Mouse (Mus musculus) embryonic facial prominence, embryonic 10.5 days (tissue): ENCODE measurements around the gene Stat5a. TPM values are rescaled to one million over a fixed set of nuclear protein-coding genes. Genes with fewer than 3 reads are reported as not detected.

Experiments
- DNase-seq: peaks from one replicate; pipeline ENCODE4 v3.0.0-alpha.2; 2017; ENCODE audit warnings: low spot score
- H3K27ac ChIP-seq: fragments of 300-500 bp; sonication (generic); replicated peaks from 2 replicates; pipeline ENCODE4 v1.5.1; 2016; ENCODE audit warnings: mild to moderate bottlenecking
- H3K27me3 ChIP-seq: fragments of 300-500 bp; sonication (generic); replicated peaks from 2 replicates; pipeline ENCODE4 v1.6.1; 2016; ENCODE audit warnings: low read depth, mild to moderate bottlenecking; ENCODE audit not compliant: poor library complexity, severe bottlenecking
- H3K36me3 ChIP-seq: fragments of 300-500 bp; sonication (generic); replicated peaks from 2 replicates; pipeline ENCODE4 v1.6.1; 2016; ENCODE audit warnings: mild to moderate bottlenecking, moderate library complexity
- H3K4me1 ChIP-seq: fragments of 300-500 bp; sonication (generic); 2 replicates; pipeline ENCODE4 v1.6.1; 2016
- H3K4me3 ChIP-seq: fragments of 300-500 bp; sonication (generic); 2 replicates; pipeline ENCODE4 v1.5.1; 2016; ENCODE audit warnings: mild to moderate bottlenecking, moderate library complexity
- H3K9me3 ChIP-seq: fragments of 300-500 bp; sonication (generic); 2 replicates; pipeline ENCODE4 v1.6.1; 2016; ENCODE audit warnings: mild to moderate bottlenecking
- WGBS: fragments of 180-500 bp; shearing (Covaris S2); methylation state at CpG from one replicate; pipeline ENCODE4 v1.1.7; 2016; 5-methylcytosine and 5-hydroxymethylcytosine counted together
- polyA plus RNA-seq: library from polyadenylated mRNA; unstranded; fragments of >200 nt; fragmentation: Nextera tagmentation; extraction: Ambion mirVana; gene quantifications from 2 replicates; pipeline ENCODE4 v1.2.1, GENCODE M21; 2016

Stat5a gene
- polyA plus RNA-seq, 1 experiment from 2014 or later: 1.7 TPM

DNA sequence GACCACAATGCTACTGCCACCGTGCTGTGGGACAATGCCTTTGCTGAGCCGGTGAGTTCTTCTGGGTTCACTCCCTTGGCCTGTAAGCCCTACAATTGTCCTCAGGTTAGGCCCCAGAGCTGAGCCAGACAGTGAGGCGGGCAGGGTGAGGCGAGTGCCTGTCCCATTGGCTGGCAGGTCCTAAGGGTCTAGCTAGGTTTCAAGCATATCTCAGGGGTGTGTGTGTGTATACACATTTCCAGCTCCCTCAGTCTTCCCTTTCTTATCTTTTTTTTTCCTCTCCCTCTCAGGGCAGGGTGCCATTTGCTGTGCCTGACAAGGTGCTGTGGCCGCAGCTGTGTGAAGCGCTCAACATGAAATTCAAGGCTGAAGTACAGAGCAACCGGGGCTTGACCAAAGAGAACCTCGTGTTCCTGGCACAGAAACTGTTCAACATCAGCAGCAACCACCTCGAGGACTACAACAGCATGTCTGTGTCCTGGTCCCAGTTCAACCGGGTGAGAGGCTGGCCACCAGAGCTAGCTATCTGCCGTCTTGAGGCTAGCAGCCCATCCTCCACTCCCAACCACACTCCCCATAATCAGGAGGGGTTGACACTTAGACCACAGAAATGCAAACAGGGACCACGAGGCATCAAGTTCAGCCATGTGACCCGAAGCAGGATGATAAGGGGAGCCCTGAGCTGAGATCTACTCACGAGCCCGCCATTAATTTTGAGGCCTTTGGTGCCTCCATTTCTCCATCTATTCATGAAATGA lies 20.3 kb downstream of the Stat5a start:
- Histone ChIP-seq H3K27ac (no peak overlapping the region), H3K36me3 (no peaks in the 10 kb centered on the region), H3K9me3 (no peaks in the 10 kb centered on the region), H3K4me3 (no peak overlapping the region), H3K4me1 (no peaks in the 10 kb centered on the region), H3K27me3 (no peaks in the 10 kb centered on the region)
- no peak for DNase-seq
- WGBS: 84% methylated on average over 15 of the region's 15 CpGs

GRCm38 (mm10) chr11:100883640-100884039 lies 24.5 kb downstream of the Stat5a start:
- 93% methylated on average over 10 of the region's 10 CpGs for WGBS
- no peaks in the 10 kb centered on the region for H3K9me3 ChIP-seq
- H3K36me3 ChIP-seq: no peaks in the 10 kb centered on the region; the same call in 1 of the 2 replicates
- H3K27me3 ChIP-seq: no peaks in the 10 kb centered on the region
- peaks cover 6% of the 10 kb centered on the region for H3K4me1 ChIP-seq
- no peak for DNase-seq
- no peak overlapping the region for H3K27ac ChIP-seq
- no peak overlapping the region for H3K4me3 ChIP-seq

- Histone ChIP-seq H3K4me3 (no peak overlapping the region), H3K27me3 (no peaks in the 10 kb centered on the region), H3K36me3 (no peaks in the 10 kb centered on the region; the same call in 1 of the 2 replicates), H3K4me1 (peaks cover 9% of the 10 kb centered on the region), H3K9me3 (no peaks in the 10 kb centered on the region), H3K27ac (no peak overlapping the region)
- no peak for DNase-seq
These were observed 26.3 kb downstream of the Stat5a start for GRCm38 (mm10) chr11:100885472-100885871.

DNA sequence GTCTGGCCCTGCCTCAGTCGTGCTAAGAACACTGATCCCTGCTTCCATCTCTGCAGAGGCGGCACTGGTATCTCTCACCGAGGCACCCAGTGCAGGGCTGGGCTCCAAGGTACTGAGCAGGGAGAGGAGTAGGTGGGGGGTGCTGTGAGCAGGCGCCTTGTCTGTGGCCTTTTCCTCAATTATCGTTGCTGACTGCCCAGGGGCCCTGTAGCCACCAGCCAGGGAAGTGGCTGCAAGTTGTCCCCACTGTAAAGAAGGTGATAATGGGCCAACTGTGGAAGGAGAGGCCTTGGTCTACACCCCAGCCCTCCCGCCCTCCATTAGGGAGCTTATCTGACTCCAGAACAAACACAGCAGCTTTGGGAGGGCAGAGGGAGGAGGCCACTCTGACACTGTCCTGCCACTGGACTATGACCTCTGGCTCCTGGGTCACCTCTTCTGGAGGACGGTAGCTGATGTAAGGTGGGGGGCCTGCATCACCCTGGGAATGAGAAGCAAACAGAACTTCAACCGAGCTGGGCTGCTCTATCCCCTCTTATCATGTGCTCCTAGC lies 27.1 kb downstream of the Stat5a start:
- peaks cover 14% of the 10 kb centered on the region for H3K4me1 ChIP-seq
- no peaks in the 10 kb centered on the region; the same call in 1 of the 2 replicates for H3K36me3 ChIP-seq
- no peaks in the 10 kb centered on the region for H3K27me3 ChIP-seq
- WGBS: 60% methylated on average over 8 of the region's 8 CpGs
- H3K9me3 ChIP-seq: no peaks in the 10 kb centered on the region
- H3K4me3 ChIP-seq: no peak overlapping the region
- no peak for DNase-seq
- no peak overlapping the region for H3K27ac ChIP-seq

DNA sequence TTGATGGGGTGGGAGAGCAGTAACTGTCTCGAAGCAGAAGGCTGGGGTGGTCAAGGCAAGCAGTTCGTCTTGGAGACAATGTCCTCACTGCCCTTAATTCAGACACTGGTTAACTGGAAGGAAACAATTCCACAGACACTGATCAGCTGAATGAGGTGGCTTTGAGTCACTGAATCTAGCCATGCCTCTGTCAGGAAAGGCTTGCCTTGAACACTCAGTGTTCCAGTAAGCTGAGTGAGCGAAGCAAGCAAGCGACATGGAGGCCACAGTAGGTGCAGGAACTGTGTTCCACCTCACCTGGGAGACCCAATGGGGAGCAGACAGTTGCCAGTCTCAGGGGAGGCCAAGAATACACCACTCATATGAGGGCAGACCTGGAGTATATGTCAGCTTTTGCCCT lies 28.1 kb downstream of the Stat5a start:
- no peaks in the 10 kb centered on the region; the same call in 1 of the 2 replicates for H3K36me3 ChIP-seq
- H3K27ac ChIP-seq: no peak overlapping the region
- peaks cover 14% of the 10 kb centered on the region for H3K4me1 ChIP-seq
- 85% methylated on average over 4 of the region's 4 CpGs for WGBS
- H3K4me3 ChIP-seq: no peak overlapping the region
- no peaks in the 10 kb centered on the region for H3K9me3 ChIP-seq
- no peak for DNase-seq
- no peaks in the 10 kb centered on the region for H3K27me3 ChIP-seq

GRCm38 (mm10) chr11:100887764-100888163 lies 28.6 kb downstream of the Stat5a start:
- no peak overlapping the region for H3K27ac ChIP-seq
- DNase-seq: no peak
- H3K36me3 ChIP-seq: no peaks in the 10 kb centered on the region; the same call in 1 of the 2 replicates
- 78% methylated on average over 3 of the region's 3 CpGs for WGBS
- H3K27me3 ChIP-seq: no peaks in the 10 kb centered on the region; the same call in 1 of the 2 replicates
- H3K4me1 ChIP-seq: peaks cover 14% of the 10 kb centered on the region
- H3K4me3 ChIP-seq: no peak overlapping the region
- no peaks in the 10 kb centered on the region for H3K9me3 ChIP-seq

DNA sequence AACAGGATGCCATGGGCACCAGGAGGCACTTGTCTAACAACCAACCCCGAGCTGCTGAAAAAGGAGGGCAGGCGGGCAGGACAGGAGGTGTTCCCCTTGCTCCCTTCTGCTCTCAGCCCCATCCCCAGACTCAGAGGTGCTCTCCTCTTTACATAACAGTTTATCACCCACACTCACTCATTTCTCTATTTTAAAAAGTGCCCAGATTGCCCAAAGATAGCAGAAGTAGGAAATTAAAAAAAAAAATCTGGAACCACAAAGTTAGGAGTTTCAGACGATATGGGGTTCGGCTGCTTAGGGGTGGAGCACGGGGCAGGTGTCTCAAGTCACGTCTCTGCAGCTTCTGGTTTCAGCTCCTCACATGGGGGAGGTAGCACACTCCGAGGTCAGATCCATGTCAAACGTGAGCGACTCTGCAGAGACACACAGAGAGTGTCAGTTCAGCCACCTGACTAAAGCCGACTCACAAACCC lies 29.2 kb downstream of the Stat5a start:
- Histone ChIP-seq H3K27ac (no peak overlapping the region; the same call in 1 of the 2 replicates), H3K4me3 (no peak overlapping the region), H3K4me1 (peaks cover 14% of the 10 kb centered on the region), H3K9me3 (no peaks in the 10 kb centered on the region), H3K27me3 (no peaks in the 10 kb centered on the region; the same call in 1 of the 2 replicates), H3K36me3 (no peaks in the 10 kb centered on the region; the same call in 1 of the 2 replicates)
- WGBS: 76% methylated on average over 10 of the region's 10 CpGs
- DNase-seq: no peak

- Histone ChIP-seq H3K27ac (no peak overlapping the region), H3K9me3 (no peaks in the 10 kb centered on the region), H3K4me3 (no peak overlapping the region), H3K27me3 (peaks cover 6% of the 10 kb centered on the region; the same call in 1 of the 2 replicates), H3K4me1 (peaks cover 18% of the 10 kb centered on the region), H3K36me3 (no peaks in the 10 kb centered on the region; the same call in 1 of the 2 replicates)
- DNase-seq: no peak
- 79% methylated on average over 6 of the region's 6 CpGs for WGBS
These were observed 31.3 kb downstream of the Stat5a start for GRCm38 (mm10) chr11:100890481-100890880.

GRCm38 (mm10) chr11:100891256-100892123 lies 32.3 kb downstream of the Stat5a start:
- no peak for DNase-seq
- peaks cover 6% of the 10 kb centered on the region; the same call in 1 of the 2 replicates for H3K27me3 ChIP-seq
- peak overlapping the region; percentile 20; the same call in 1 of the 2 replicates for H3K27ac ChIP-seq
- H3K36me3 ChIP-seq: no peaks in the 10 kb centered on the region; the same call in 1 of the 2 replicates
- no peaks in the 10 kb centered on the region for H3K9me3 ChIP-seq
- peaks cover 15% of the 10 kb centered on the region for H3K4me1 ChIP-seq
- no peak overlapping the region for H3K4me3 ChIP-seq
- WGBS: 66% methylated on average over 15 of the region's 15 CpGs

DNA sequence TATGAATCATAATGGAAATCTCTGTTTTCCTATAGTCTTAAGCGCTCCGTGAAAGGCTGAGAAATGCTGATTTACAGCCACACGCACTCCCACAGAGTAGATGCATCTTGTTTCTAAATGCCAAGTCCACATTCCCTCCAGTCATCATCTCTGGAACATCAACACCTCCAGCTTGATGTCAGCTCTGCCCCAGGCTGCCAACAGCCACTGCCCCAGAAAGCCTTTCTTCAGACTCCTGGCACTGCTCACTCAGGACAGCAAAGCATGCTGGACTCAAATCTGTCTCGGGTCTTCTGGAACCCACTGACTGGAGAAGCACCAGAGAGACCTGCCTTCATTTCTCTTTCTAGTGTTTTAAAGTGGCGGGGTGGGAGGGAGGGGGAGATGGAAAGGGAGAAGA lies 33.3 kb downstream of the Stat5a start:
- no peak for DNase-seq
- no peaks in the 10 kb centered on the region for H3K9me3 ChIP-seq
- no peaks in the 10 kb centered on the region; the same call in 1 of the 2 replicates for H3K36me3 ChIP-seq
- peaks cover 15% of the 10 kb centered on the region for H3K4me1 ChIP-seq
- WGBS: 82% methylated on average over 5 of the region's 5 CpGs
- no peak overlapping the region for H3K4me3 ChIP-seq
- H3K27me3 ChIP-seq: peaks cover 6% of the 10 kb centered on the region; the same call in 1 of the 2 replicates
- H3K27ac ChIP-seq: no peak overlapping the region

GRCm38 (mm10) chr11:100893482-100893881 lies 34.3 kb downstream of the Stat5a start:
- WGBS: 12% methylated on average over 9 of the region's 9 CpGs
- Histone ChIP-seq H3K9me3 (no peaks in the 10 kb centered on the region), H3K4me3 (no peak overlapping the region; the same call in 1 of the 2 replicates)

More at GRCm38 (mm10) chr11:100893482-100893881, 34.3 kb downstream of the Stat5a start:
- H3K4me1 ChIP-seq: peaks cover 14% of the 10 kb centered on the region
- H3K36me3 ChIP-seq: no peaks in the 10 kb centered on the region; the same call in 1 of the 2 replicates
- peaks cover 6% of the 10 kb centered on the region; the same call in 1 of the 2 replicates for H3K27me3 ChIP-seq
- H3K27ac ChIP-seq: no peak overlapping the region
- peak; percentile 87 for DNase-seq
